Mouse (Mus musculus): ENCODE data around the gene Magoh. TPM values are rescaled to one million over a fixed set of nuclear protein-coding genes. Genes with fewer than 3 reads are reported as not detected.
A peak's percentile ranks its signal among the peaks of the same experiment; 100 is the strongest.

Gene Magoh
- polyA plus RNA-seq, 1 experiment from 2014 or later: 214 TPM

DNA sequence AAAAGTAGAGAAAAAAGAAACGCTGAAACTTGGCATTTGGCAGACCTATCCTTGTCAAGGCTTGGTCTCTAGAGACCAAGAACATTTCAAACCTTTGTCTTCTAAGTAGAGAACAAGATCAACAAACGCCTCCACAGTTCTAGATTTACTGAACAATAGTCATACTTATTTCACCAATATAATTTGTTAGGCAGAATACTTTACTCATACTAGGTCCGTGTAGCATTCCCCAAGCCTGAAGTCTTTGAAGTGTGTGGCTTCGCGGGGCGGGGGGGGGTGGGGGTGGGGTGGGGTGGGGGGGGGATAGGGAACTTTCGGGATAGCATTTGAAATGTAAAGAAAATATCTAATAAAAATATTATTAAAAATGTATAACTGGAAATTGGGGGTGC lies 44.2 kb downstream of the Magoh start:
- Histone ChIP-seq H3K4me1 (peaks cover 18% of the 10 kb centered on the region), H3K4me2 (peak overlapping the region; percentile 79), H3K9me3 (no peaks in the 10 kb centered on the region), H3K9ac (peak overlapping the region; percentile 90), H3K27me3 (no peaks in the 10 kb centered on the region), H3K4me3 (peak overlapping the region; percentile 78), H3K36me3 (no peaks in the 10 kb centered on the region), H3K27ac (no peak overlapping the region)
- WGBS: 41% methylated on average over 7 of the region's 7 CpGs
- no peak for ATAC-seq (ENCODE audit: insufficient number of reproducible peaks, insufficient read depth, low FRiP score, low TSS enrichment, low read depth)

DNA sequence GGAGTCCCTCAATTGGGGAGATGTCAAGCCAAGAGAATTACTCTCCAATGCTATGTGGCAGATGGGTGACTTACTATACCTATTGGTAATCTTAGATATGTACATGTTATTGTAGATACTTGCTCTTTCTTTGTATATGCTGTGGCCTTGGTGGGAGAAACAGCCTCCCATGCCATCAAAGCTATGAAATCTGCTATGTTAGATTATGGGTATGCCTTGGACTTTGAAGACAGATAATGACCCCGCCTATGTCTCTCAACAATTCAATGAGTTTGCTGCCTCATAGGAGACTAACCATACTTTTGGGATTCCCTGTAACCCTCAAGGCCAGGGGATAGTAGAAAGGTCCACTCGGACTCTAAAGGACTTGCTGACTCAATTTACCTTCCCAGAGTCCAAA lies 48.7 kb downstream of the Magoh start:
- no peak for ATAC-seq (ENCODE audit: insufficient number of reproducible peaks, insufficient read depth, low FRiP score, low TSS enrichment, low read depth)
- Histone ChIP-seq H3K4me2 (no peak overlapping the region), H3K4me3 (no peak overlapping the region), H3K9ac (no peak overlapping the region), H3K4me1 (no peaks in the 10 kb centered on the region), H3K36me3 (no peaks in the 10 kb centered on the region), H3K27me3 (no peaks in the 10 kb centered on the region), H3K27ac (no peak overlapping the region), H3K9me3 (no peaks in the 10 kb centered on the region)
- 60% methylated on average over 2 of the region's 2 CpGs for WGBS

DNA sequence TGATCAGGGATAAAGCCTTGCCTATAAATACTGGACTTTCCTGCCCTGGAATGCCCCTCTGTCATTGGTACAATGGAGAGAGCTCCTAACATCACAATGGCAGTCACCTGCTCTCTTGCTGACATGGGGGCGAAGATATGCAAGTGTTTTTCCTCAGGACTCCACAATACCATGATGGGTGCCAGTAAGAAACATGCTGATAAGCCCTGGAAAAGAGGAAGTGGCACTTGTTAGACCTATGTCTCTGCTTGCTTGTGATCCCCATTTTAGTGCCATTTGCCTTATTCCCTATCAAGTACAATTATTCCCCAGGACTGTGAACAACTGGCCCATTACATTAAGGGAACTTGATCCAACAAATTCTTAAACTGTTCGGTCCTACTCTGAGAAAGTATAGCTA lies 49.2 kb downstream of the Magoh start:
- H3K27me3 ChIP-seq: no peaks in the 10 kb centered on the region
- no peak for ATAC-seq (ENCODE audit: insufficient number of reproducible peaks, insufficient read depth, low FRiP score, low TSS enrichment, low read depth)
- no peak overlapping the region for H3K9ac ChIP-seq
- H3K4me3 ChIP-seq: no peak overlapping the region
- no peaks in the 10 kb centered on the region for H3K9me3 ChIP-seq
- no peak overlapping the region for H3K4me2 ChIP-seq
- no peaks in the 10 kb centered on the region for H3K4me1 ChIP-seq
- no peaks in the 10 kb centered on the region for H3K36me3 ChIP-seq
- no peak overlapping the region for H3K27ac ChIP-seq
- 92% methylated on average over 2 of the region's 2 CpGs for WGBS

DNA sequence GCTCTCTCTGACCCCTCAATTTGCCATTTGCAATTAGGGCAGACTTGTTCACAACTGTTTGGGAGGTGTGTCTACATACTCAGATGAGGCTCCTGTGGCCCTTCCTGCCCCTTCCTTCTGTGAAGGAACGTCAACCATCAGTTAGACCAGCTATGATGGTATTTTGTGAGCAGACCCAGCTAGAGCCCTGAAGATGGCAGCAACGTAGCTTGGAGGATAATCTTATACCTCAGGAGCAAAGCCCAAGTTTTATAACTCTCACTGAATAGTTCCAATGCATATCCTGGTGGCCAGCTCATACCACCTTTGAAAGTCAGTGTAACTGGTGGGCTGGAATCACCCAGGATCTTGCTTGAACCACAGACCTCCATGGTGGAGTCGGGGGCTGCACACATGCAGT lies 51.9 kb downstream of the Magoh start:
- 77% methylated on average over 3 of the region's 3 CpGs for WGBS
- no peak overlapping the region for H3K4me2 ChIP-seq
- no peak for ATAC-seq (ENCODE audit: insufficient number of reproducible peaks, insufficient read depth, low FRiP score, low TSS enrichment, low read depth)

DNA sequence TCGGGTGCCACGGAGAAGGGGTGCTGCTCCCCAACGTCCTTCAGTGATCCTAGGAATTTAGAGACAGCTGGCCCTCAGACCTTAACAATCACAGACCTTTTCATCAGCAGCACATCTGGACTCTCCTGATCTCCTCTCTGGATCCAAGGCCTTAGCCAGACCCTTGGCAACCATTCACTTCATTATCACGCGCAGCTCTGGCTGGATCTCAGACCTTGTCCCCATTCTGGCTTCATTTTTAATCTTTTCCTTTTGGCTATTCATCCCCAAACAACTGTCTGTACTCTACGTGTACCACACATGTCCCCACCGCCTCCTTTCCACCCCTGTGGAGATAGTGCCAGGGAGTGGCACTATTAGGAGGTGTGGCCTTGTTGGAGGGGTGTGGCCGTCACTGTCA lies 53.7 kb downstream of the Magoh start:
- no peaks in the 10 kb centered on the region for H3K36me3 ChIP-seq
- H3K27me3 ChIP-seq: no peaks in the 10 kb centered on the region
- no peak overlapping the region for H3K4me2 ChIP-seq
- WGBS: 75% methylated on average over 8 of the region's 8 CpGs
- no peak for ATAC-seq (ENCODE audit: insufficient number of reproducible peaks, insufficient read depth, low FRiP score, low TSS enrichment, low read depth)
- peaks cover 2% of the 10 kb centered on the region; the same call in 1 of the 2 replicates for H3K4me1 ChIP-seq
- H3K9me3 ChIP-seq: no peaks in the 10 kb centered on the region
- H3K27ac ChIP-seq: no peak overlapping the region
- H3K9ac ChIP-seq: no peak overlapping the region
- H3K4me3 ChIP-seq: no peak overlapping the region

More for the DNA sequence above, 51.9 kb downstream of the Magoh start:
- no peaks in the 10 kb centered on the region for H3K4me1 ChIP-seq
- no peaks in the 10 kb centered on the region for H3K27me3 ChIP-seq
- no peak overlapping the region for H3K27ac ChIP-seq
- no peaks in the 10 kb centered on the region for H3K9me3 ChIP-seq
- H3K4me3 ChIP-seq: no peak overlapping the region
- no peaks in the 10 kb centered on the region for H3K36me3 ChIP-seq
- no peak overlapping the region for H3K9ac ChIP-seq

DNA sequence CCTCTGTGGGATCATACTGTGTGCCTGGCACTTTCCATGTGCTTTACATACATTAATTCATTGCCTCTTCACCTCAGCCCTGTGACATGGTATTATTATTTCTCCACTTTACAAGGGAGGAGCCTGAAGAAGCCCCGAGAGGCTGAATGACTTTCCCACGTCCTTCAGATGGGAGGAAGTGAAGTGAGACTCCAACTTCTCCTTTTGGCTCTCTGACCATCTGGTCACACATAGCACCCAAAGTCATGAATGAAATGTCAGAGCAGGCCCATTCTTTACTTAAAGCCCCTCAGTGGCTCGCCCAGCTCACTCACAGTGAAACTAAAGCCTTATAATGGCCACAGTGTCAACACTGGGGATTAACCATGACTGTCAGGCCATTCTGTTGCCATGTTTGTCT lies 55.7 kb downstream of the Magoh start:
- peaks cover 2% of the 10 kb centered on the region; the same call in 1 of the 2 replicates for H3K4me1 ChIP-seq
- H3K27ac ChIP-seq: no peak overlapping the region
- no peak overlapping the region for H3K4me2 ChIP-seq
- no peaks in the 10 kb centered on the region for H3K27me3 ChIP-seq
- no peak overlapping the region for H3K4me3 ChIP-seq
- no peak overlapping the region for H3K9ac ChIP-seq
- no peaks in the 10 kb centered on the region for H3K9me3 ChIP-seq
- 70% methylated on average over 3 of the region's 3 CpGs for WGBS
- no peak for ATAC-seq (ENCODE audit: insufficient number of reproducible peaks, insufficient read depth, low FRiP score, low TSS enrichment, low read depth)
- no peaks in the 10 kb centered on the region for H3K36me3 ChIP-seq

Other genes starting within 250 kb of the Magoh start
- 0.37 and 1.0 TPM in 2 replicates for gene Dmrtb1, start 195.5 kb upstream of the Magoh start, polyA plus RNA-seq (2015; fragmentation: Nextera tagmentation; extraction: Ambion mirVana)
- 4.0 and 4.1 TPM in 2 replicates for gene Lrp8, start 77.5 kb upstream of the Magoh start, polyA plus RNA-seq (2015; fragmentation: Nextera tagmentation; extraction: Ambion mirVana)
- 134 and 140 TPM in 2 replicates for gene 0610037L13Rik, start 10.1 kb downstream of the Magoh start, polyA plus RNA-seq (2015; fragmentation: Nextera tagmentation; extraction: Ambion mirVana)
- 24.2 and 26.5 TPM in 2 replicates for gene Cpt2, start 43.9 kb downstream of the Magoh start, polyA plus RNA-seq (2015; fragmentation: Nextera tagmentation; extraction: Ambion mirVana)
- gene Slc1a7, start 88.6 kb downstream of the Magoh start, polyA plus RNA-seq (2015; fragmentation: Nextera tagmentation; extraction: Ambion mirVana): not detected in 2 replicates
- 0.90 and 1.4 TPM in 2 replicates for gene Podn, start 216.7 kb downstream of the Magoh start, polyA plus RNA-seq (2015; fragmentation: Nextera tagmentation; extraction: Ambion mirVana)